Mouse (Mus musculus) lung, postnatal 0 days (tissue): Measurements from ENCODE around the gene Sestd1.

Experiments used
- CTCF ChIP-seq: IDR thresholded peaks from 2 replicates; pipeline ENCODE4 v1.5.1; 2016; ENCODE audit warnings: antibody characterized with exemption, mild to moderate bottlenecking
- EP300 ChIP-seq: IDR thresholded peaks from 2 replicates; pipeline ENCODE4 v1.6.1; 2016; ENCODE audit warnings: antibody characterized with exemption, mild to moderate bottlenecking, control low read depth

DNA sequence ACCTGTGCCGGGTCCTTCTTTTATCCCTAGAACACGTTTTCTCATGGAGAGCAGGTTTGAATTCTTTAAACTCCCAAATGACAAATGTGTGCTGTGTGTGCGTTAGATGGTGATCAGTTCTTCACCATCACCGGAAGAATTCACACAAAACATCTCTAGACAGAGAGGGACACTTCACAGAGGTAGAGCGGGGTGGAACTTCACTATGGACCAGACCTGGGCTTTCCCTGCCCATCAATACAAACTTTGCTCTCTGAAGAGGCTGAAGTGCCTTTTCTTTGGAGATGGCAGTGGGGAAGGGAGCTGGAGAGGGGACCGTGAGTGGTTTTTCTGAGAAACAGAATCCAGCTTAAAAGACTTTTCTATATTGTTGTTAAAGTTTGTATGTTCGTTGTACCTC, 111.6 kb downstream of the Sestd1 start:
- no peak for TF ChIP-seq EP300
- no peak for TF ChIP-seq CTCF
